Mouse (Mus musculus) left cerebral cortex, adult 9 months (tissue): ENCODE measurements at regions not wholly inside any gene's neighbourhood (a gene's known extent, or its start where the extent isn't known, plus 50 kb on each side); places are given as distances from the start of the nearest gene placed in this dataset.
A peak's percentile ranks its signal among the peaks of the same experiment; 100 is the strongest.

ENCODE experiments used
- DNase-seq, 2 experiments: peaks; one replicate each; pipeline ENCODE4 v3.0.0; 2022; ENCODE audit warnings: low spot score in 2 of 2

DNA sequence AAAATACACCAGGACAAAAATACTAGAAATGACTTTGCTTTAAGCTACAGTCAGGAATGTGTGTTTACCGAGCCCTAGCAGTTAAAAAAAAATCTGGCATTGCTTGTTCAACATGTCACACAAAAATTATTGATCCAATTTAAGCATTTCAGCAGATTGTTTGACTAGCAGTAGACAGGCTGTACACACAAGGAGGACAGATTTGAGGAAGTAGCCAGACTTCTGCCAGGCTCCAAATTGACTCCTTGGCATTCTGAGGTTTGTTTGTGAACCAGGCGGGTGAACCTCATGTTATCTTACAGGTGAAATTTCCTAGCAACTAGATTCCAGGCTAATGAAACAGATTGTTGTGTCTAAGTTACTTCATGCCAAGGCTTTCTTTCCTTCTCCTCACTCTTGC lies 348.8 kb downstream of the Hs3st3b1 start:
- DNase-seq, result no peak

DNA sequence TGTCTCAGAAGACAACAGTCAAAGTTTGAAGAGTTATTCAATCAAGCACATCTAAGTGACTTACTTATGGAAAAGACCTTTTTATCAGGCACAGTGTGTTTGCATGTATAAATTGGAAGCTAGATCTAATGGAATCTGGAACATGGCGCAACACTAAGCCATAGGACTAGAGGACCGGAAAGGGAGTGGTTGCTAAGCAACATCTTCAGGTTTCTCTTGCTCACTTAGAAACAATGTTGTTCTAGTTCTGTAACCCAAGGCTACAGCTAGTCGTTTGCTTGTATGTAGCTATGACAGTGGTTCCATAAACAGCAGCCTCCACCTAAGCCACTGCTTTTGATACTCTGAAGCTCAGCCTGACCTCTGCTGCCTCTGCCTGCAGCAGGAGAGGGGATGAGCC lies 338.8 kb downstream of the Hs3st3b1 start:
- no peak for DNase-seq

- no peak for DNase-seq
These were observed 336.7 kb downstream of the Hs3st3b1 start for GRCm38 (mm10) chr11:63585216-63585869.

DNA sequence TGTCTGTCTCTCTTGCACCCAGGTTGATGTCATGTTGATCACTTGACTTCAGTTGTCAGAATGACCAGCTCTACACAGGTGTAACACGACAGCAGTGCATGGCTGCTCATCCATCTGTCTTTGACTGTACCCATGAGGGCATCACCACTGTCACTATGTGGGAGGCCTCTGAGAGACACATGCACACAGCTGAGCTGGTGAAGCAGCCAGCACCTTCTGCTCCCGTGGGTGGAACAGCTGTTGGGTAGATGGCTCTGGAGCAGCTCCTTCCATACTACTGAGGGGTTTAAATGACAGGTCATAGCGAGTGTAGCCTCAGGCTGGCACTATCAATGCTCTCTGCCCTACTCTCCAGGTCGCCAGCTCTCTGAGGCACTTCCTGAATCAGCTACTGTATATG lies 301.9 kb downstream of the Hs3st3b1 start:
- DNase-seq, result no peak

GRCm38 (mm10) chr11:63630336-63630735 lies 291.8 kb downstream of the Hs3st3b1 start:
- DNase-seq, result no peak

- DNase-seq, result peak in 1 of 2 experiments; percentile 47
These were observed 265.0 kb downstream of the Hs3st3b1 start for GRCm38 (mm10) chr11:63657057-63657456.

- no peak for DNase-seq
These were observed 256.7 kb downstream of the Hs3st3b1 start for GRCm38 (mm10) chr11:63665268-63665934.

DNA sequence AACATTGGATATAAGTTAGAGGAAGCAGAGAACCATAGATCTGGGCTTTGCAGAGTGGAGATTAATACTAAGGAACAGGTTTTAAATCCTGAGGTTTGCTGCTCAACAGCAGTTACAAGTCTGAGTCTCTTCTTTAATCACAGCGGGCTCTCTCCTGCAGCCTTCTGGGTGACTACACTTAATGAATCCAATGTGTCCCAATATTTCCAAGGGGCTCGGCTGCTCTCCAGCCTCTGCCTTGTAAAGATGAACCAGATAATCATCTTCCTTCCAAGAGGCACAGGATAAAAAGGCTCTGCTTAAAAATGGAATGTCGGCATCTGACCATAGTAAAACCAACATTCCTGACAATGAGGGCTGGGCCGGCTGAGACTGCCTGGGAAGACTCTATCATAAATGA lies 251.6 kb downstream of the Hs3st3b1 start:
- DNase-seq, result no peak

DNA sequence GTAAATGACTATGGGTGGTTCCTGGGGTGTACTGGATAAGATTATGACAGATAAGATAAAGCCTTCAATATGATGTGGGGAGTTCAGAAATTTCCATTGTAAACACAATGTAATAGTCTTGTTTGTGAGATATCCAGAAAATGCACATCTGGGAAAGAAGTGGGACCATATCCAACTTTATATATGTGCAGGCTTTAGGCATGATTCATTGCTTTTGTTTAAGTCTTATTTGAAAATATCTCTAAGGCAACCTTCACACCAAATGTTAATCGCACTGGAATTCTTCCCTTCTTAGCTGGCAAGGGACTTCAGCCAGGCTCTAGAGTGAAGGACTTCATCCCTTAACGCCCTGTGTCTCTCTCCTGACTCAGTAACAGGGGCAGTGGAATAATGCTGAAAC lies 250.3 kb downstream of the Hs3st3b1 start:
- no peak for DNase-seq

GRCm38 (mm10) chr11:63677921-63678320 lies 244.2 kb downstream of the Hs3st3b1 start:
- DNase-seq, result no peak

DNA sequence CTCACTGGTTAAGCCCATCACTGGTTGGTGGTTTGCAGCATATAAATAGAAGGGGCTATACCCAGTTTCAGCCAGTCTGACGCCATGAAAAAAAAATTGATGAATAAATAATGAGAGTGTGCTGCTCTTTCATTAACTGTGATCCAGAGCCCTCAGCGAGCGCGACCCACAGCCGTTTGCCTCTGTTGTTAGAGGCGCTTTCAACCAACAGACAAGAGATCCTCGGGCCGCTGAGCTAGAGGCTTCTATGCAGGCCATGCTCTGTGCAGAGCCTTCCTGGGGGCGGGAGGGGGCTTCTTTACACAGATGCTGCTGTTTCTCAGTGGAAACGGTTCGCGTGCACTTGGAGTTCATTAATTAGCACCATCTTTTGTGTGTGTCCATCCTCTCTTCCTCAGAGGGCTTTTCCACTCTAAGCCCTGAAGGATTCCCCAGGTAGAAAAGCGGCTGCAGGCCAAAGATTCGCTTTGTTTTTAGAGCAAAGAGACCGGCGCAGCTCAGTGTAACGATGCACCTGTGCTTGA lies 243.6 kb downstream of the Hs3st3b1 start:
- DNase-seq, result no peak

- no peak for DNase-seq
These were observed 242.6 kb downstream of the Hs3st3b1 start for GRCm38 (mm10) chr11:63679491-63679890.

DNA sequence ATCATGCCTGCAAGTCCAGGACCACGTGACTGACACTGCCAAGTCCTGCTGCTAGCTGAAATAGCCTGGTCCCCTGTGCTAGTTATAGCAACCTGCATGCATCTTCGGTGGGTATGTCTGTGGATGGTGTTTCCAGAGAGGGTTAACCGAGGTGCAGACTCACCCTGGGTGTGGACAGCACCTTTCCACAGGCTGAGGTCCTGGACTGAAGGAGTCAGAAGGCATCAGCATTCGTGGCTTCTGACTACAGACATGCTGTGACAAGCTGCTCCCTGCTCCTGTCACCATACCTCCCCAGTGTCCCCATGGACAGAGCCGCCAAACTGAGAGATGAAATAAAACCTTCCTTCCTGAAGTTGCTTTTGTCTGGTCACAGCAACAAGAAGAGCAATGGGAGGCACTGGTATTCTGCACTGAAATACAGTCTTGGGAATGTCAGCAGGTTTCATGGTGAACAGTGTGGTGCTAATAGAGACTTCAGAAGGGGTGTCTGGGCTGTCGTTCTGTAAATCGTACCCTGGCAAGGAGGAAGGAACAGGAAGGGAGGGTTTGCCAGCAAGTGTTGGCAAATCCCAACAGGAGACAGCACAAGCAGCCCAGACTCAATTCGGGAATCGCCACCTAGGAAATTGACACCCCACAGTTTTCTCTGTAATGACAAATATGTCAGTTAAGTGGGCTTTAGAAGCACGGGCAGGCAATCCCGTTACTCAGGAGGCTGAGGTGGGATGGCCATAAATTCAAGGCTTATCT lies 237.7 kb downstream of the Hs3st3b1 start:
- DNase-seq, result no peak

DNA sequence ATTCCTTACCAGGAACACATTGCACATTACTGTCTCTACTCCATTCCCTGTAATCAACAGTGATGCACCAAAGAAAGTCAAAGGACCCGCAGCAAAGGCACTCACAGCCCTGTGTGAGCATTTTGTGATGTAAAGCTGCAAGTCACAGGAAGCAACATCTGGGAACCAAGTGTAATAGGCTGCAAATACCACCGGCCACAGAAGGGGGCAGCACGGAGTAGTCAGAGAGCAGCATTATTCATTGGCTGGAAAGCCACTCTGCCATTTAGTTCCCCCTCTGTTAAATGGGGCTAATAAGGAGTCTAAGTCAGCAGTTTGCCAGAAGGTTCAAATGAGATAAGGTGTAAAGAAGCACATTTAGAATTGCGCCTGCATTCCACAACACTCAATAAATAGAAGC lies 231.0 kb downstream of the Hs3st3b1 start:
- DNase-seq, result peak in 1 of 2 experiments; percentile 7

- DNase-seq, result no peak
These were observed 217.0 kb downstream of the Hs3st3b1 start for GRCm38 (mm10) chr11:63704995-63705580.

DNA sequence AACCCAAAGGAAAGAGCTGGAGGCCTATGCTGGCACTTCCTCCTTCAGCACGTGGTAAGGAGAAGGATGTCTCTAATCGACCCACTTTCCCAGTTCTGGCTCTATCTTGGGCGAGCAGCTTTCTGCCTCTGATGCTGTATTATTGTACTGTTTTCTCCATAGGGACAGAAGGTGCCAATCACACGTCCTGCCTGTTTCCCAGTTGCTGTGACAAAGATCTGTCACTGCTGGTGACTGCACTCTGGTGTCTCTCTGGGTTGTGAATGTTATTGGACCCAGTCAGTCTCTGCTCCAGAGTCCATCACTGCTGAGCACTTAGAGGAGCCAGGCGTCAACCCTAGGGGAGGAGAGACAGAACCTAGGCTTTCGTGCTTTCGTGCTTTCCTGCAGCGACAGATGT lies 216.0 kb downstream of the Hs3st3b1 start:
- DNase-seq, result no peak

DNA sequence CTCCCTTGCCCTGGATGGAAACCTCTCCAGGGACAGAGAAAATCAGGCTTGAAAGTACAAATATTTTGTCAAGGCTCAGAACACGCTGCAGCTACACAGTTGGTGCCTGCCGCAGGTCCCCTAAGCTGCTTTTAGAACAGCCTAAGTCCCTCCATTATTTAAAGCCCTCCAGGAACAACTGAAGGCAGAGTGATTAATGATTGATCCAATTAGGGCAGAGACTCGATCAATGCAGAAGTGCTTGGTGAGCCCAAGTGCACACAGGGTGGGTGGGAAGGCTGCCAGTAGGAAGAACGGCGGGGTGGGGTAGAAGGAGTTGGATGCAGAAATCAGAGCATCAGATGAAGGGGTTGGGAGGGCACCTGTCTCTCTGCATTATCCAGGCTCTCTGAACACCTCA lies 215.0 kb downstream of the Hs3st3b1 start:
- DNase-seq, result no peak

DNA sequence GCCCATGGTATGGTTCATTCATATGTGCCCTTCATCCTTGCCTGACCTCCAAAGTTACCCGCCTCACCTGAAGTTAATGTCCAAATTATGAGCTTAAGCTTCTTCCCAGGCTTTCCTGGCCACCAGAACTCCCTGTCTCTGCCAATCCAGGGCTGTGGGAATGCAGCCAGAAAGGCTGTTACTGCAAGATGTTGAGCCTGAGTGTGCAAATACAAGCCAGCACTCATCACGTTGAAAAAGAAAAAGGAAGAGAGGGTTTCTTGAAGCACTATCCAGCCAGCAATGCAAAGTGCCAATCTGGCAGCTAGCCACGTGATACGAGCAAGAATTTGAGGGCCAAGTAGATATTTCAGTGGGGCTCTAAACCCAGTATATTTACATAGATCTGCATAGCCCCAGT lies 213.7 kb downstream of the Hs3st3b1 start:
- peak in 1 of 2 experiments; percentile 35 for DNase-seq

DNA sequence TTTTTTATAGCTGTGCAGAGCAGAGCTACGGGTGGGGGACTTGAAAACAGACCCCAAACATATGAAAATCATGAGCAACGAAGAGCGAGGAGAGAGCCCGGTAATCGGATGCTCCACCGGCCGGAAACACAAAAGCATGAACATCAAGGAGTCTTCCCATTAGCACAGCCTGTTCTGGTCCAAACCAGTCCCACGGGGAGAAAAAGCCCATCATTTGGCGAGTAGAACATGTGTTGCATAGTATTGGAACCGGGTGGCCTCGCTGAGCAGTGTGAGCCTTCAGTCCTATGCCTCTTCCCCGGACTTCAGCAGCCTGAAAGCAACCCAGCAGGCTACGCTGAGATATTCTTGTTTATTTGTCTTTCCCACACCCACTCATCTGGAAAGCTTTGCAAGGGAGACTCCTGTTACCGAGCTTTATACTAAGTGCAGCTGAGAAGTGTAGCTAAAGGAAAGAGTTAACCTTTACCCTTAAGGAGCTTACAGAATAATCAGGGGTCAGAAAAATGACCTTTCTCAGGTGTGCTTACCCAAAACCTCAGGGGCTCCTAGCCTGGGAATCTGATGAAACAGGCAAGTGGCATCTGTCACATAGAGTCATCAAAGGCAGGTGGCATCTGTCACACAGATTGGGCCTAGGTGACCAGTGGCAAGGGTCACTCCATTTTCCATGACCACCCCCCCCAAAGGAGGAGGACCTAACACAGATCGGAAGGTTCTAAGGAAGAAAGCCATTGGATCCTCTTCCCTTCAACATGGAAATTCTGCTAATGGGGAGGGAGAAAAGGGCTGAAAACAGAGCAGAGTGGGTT lies 209.8 kb downstream of the Hs3st3b1 start:
- no peak for DNase-seq

- no peak for DNase-seq
These were observed 199.8 kb downstream of the Hs3st3b1 start for GRCm38 (mm10) chr11:63722261-63722660.

- DNase-seq, result no peak
These were observed 191.2 kb downstream of the Hs3st3b1 start for GRCm38 (mm10) chr11:63730880-63731279.
